Mouse (Mus musculus): ENCODE data around the gene Nfu1. TPM values are rescaled to one million over a fixed set of nuclear protein-coding genes. Genes with fewer than 3 reads are reported as not detected.
A peak's percentile ranks its signal among the peaks of the same experiment; 100 is the strongest.

Gene Nfu1
- total RNA-seq (2015; ENCODE audit: low replicate concordance) (13.0 and 21.6 TPM in 2 replicates), total RNA-seq (2017; ENCODE audit: low replicate concordance) (11.4 and 51.8 TPM in 2 replicates)

- no peak for ATAC-seq (replicated peaks; ENCODE audit: low FRiP score, poor library complexity, severe bottlenecking)
Measured at GRCm38 (mm10) chr6:87008887-87009286, at the start of gene Nfu1. Gene Nfu1, plus strand, starts transcription at chr6:87009236.

GRCm38 (mm10) chr6:86963987-86964685, 44.9 kb upstream of the Nfu1 start:
- ATAC-seq (replicated peaks; ENCODE audit: low FRiP score, poor library complexity, severe bottlenecking) = no peak

DNA sequence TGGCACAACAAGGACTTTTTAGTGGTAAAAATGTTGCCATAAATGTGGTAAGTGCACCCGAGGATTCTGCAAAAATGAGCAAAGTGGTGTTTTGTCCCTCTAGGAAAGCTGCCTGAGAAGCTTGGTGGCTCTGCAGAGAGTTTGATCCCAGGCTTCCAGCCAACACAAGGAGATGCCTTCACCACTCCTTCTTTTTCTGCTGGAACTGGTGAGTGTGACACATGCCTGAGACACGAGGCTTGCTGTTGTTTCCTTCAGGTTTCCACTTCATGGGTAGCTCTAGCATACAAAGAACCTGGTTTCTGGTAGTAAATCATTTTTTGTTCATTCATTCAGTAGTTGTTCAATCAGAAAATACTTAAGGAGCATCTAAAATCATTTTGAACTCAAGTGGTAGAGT, 41.9 kb upstream of the Nfu1 start:
- no peak for ATAC-seq (replicated peaks; ENCODE audit: low FRiP score, poor library complexity, severe bottlenecking)

GRCm38 (mm10) chr6:86973956-86974355, 35.1 kb upstream of the Nfu1 start:
- no peak for ATAC-seq (replicated peaks; ENCODE audit: low FRiP score, poor library complexity, severe bottlenecking)

GRCm38 (mm10) chr6:86978156-86978908, 30.7 kb upstream of the Nfu1 start:
- ATAC-seq (replicated peaks; ENCODE audit: low FRiP score, poor library complexity, severe bottlenecking) = no peak

GRCm38 (mm10) chr6:86978909-86979265, 30.1 kb upstream of the Nfu1 start:
- no peak for ATAC-seq (replicated peaks; ENCODE audit: low FRiP score, poor library complexity, severe bottlenecking)

DNA sequence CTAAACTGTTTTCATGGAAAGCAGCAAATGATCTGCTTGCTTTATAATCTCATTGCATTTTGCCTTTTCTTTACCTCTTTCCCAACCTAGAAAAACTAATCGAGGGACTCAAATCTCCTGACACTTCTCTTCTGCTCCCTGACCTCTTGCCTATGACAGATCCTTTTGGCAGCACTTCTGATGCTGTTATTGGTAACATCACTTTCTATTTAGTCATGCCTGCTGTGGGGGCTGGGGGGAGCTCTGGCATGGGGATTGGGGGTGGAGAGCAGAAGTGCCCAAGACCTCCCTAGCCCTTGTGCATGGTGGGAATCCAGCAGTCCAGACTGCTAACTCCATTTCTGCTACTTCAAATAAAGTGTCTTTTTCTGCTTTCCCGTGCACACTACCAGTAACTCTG, 27.8 kb upstream of the Nfu1 start:
- ATAC-seq (replicated peaks; ENCODE audit: low FRiP score, poor library complexity, severe bottlenecking) = no peak

DNA sequence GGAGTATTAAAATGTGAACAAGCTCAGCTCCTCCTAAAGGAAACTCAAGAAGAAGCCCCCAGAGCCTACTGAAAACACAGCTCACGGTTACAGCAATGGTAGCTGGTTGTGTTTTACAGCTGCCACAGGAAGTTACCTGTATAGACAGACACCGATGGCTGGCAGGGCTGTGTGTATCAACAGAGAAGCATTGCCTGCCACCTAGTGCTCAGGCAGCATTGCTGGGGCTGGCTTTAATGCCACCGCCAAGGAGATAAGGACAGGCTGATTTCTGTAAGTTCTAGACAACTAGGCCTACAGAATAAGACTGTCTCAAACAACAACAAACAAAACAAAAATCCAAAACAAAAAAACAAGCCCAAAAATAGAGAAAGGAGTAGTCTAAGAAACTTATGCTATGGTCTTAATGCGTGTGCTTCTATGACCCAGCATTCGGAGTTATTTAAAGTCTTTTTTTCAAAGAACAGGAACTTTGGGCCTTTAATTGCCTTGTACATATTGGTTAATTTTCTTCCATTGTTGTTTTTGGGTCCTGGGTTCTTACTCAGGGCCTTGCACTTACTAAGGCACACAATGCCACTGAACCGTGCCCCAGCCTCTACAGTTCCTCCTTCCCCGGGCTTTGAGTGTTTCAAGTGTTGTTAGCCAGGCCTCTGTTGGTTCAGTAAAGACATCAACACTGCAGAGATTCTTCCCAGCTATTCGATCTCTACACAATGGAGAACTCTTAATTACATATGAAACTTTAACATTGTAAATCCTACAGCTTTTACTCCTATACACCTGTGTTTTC, 23.5 kb upstream of the Nfu1 start:
- no peak for ATAC-seq (replicated peaks; ENCODE audit: low FRiP score, poor library complexity, severe bottlenecking)

- ATAC-seq (replicated peaks; ENCODE audit: low FRiP score, poor library complexity, severe bottlenecking) = no peak
Measured at GRCm38 (mm10) chr6:86989576-86989975, 19.5 kb upstream of the Nfu1 start.

- no peak for ATAC-seq (replicated peaks; ENCODE audit: low FRiP score, poor library complexity, severe bottlenecking)
Measured at GRCm38 (mm10) chr6:86991041-86991440, 18.0 kb upstream of the Nfu1 start.

DNA sequence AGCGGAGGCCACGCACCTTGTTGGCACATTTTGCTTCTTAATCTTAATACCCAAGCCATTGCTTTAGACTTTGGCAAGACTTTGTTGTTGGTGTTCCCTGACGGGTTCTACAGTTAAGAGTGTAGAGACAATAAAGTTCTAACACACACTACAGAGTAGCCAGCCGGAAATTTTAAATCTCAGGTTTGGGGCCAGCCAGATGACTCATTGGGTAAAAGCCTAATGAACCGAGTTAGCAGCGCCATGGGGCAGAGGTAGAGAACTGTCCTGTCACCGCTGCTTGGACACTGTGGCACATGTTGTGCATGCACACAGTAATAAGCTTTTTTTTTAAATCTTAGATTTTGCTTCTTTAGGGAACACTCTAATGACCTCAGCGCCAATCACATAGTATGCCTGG, 16.7 kb upstream of the Nfu1 start:
- no peak for ATAC-seq (replicated peaks; ENCODE audit: low FRiP score, poor library complexity, severe bottlenecking)

DNA sequence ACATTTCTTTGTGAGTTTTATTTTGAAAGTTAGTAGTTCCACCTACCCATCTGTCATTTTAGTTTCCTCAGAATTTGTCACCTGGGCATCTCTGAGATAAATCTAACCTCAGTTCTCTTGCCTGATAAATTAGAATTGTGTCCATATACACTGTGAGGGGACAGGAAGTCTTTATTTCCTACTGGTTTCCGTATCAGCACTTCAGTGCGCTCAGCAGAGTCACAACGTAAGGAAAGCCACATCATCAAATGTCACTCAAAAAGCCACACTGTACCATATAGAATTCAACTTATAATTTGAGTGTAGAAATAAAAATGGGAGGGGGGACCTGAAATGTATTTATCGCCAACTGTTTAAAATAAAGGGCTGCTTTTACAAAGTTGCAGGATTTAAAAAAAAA, 14.8 kb upstream of the Nfu1 start:
- no peak for ATAC-seq (replicated peaks; ENCODE audit: low FRiP score, poor library complexity, severe bottlenecking)

DNA sequence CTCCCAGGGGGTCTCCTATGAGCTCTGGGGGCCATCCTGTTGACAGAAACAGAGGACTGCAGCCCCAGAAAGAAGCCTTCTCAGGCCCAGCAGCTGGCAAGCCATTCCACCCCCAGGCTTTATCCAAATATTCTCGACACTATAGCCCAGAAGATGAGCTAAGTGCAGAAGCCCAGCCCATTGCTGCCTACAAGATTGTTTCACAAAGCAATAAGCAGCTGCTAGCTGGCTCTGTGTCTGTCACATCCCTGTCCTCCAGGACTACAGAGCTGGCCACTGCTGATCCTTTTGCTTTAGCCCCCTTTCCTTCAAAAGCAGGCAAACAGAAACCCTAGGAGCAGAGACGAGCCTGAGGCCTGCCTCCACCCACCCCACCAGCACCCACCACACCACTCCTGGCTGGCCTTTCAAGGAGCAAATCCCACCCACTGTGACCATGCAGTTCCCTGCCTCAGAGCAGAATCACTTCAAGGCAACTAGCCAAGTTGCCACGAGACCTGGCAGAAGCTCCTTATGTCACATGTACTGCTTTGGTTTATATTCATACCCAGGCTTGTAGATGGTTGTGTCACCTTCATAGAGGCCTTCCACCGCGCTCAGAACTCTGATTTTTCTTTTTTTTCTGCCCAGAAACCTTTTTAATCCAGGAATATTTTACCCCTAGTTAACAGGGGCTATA, 12.3 kb upstream of the Nfu1 start:
- ATAC-seq (replicated peaks; ENCODE audit: low FRiP score, poor library complexity, severe bottlenecking) = no peak

- no peak for ATAC-seq (replicated peaks; ENCODE audit: low FRiP score, poor library complexity, severe bottlenecking)
Measured at GRCm38 (mm10) chr6:86997360-86997759, 11.7 kb upstream of the Nfu1 start.

GRCm38 (mm10) chr6:87001995-87002394, 7.0 kb upstream of the Nfu1 start:
- ATAC-seq (replicated peaks; ENCODE audit: low FRiP score, poor library complexity, severe bottlenecking) = no peak

DNA sequence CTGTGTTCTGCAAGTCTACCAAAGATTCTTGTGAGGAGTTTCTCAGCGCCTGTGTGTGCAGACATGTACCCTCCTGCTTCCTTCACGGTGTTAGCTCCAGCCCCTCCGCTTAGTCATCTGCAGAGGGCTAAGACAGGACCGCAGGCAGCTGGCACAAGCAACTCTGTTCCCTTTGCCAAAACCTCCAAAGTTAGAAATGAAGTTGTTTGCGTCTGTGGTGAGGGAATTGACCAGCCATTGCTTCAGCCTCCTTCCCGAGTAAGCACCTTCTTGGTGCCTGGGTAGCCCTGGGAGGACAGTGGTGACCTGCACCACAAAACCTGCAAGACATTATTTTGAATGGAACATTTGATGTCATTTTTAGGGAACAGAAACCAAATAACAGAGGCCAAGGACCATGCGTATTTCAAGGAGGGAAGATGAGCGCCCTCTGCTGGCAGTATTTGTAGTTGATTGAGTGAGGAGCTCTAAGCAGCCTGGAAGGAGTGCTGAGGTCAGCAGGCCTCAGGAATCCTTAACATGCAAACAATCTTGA, 6.4 kb upstream of the Nfu1 start:
- ATAC-seq (replicated peaks; ENCODE audit: low FRiP score, poor library complexity, severe bottlenecking) = peak; percentile 85

DNA sequence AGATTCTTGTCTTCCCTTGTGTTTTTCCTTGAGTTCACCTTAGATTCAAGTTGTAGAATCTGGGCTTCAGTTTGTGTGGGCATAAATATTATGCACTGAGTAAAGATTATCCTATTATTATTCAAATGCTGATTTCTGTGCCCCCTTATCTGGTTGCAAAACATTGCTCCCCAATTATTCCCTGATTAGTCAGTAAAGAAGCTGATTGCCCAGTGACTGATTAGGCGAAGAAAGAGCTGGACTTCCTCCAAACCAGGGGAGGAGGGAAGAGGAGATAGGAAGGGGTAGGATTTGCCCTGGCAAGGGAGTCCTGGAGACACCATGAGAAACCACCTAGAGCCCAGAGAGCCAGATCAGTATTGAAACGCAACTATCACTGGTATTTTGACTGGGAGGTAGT, 4.9 kb upstream of the Nfu1 start:
- ATAC-seq (replicated peaks; ENCODE audit: low FRiP score, poor library complexity, severe bottlenecking) = no peak

DNA sequence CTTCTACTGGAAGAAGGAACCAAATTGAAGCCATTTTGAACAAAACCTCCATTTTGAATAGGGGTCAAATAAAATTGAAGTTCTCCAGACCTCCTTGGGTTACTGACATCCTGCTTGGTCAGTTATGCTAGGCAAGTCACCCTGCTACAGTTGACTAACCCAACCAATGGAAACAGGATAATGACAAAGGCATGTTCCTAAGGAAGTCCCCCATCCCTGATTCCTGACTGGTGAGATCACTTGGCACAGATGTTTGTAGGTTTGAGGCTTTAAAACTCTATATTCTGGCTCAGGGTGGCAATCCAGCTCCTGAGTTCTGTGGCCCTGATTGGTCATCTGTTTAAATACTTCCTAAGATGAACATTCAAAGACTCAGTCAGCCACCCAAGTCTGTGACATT, 3.5 kb upstream of the Nfu1 start:
- no peak for ATAC-seq (replicated peaks; ENCODE audit: low FRiP score, poor library complexity, severe bottlenecking)

- ATAC-seq (replicated peaks; ENCODE audit: low FRiP score, poor library complexity, severe bottlenecking) = peak; percentile 100
Measured at GRCm38 (mm10) chr6:87009692-87010328, 774 bp downstream of the Nfu1 start.
